Mouse (Mus musculus) hindbrain, embryonic 13.5 days (tissue): ENCODE data around the gene Fam19a1. TPM values are rescaled to one million over a fixed set of nuclear protein-coding genes. Genes with fewer than 3 reads are reported as not detected.

Experiments used
- ATAC-seq: fragments of 200-750 bp; cut with Nextera tagmentation; 2 replicates; pipeline ENCODE4 v1.8.0; 2017; ENCODE audit warnings: moderate TSS enrichment; ENCODE audit not compliant: low FRiP score
- H3K27ac ChIP-seq: fragments of 300-500 bp; sonication (generic); 2 replicates; pipeline ENCODE4 v1.5.1; 2015; ENCODE audit warnings: inconsistent platforms, mild to moderate bottlenecking, moderate library complexity
- H3K27me3 ChIP-seq: fragments of 300-500 bp; sonication (generic); 2 replicates; pipeline ENCODE4 v1.6.1; 2015; ENCODE audit warnings: mild to moderate bottlenecking, inconsistent platforms
- H3K36me3 ChIP-seq: fragments of 300-500 bp; sonication (generic); 2 replicates; pipeline ENCODE4 v1.6.1; 2015; ENCODE audit warnings: mild to moderate bottlenecking, inconsistent platforms
- H3K4me1 ChIP-seq: fragments of 300-500 bp; sonication (generic); replicated peaks from 2 replicates; pipeline ENCODE4 v1.6.1; 2015; ENCODE audit warnings: inconsistent platforms
- H3K4me2 ChIP-seq: fragments of 300-500 bp; sonication (generic); 2 replicates; pipeline ENCODE4 v1.6.1; 2015; ENCODE audit warnings: inconsistent platforms, mild to moderate bottlenecking, moderate library complexity
- H3K4me3 ChIP-seq: fragments of 300-500 bp; sonication (generic); 2 replicates; pipeline ENCODE4 v1.5.1; 2015; ENCODE audit warnings: mild to moderate bottlenecking, inconsistent platforms
- H3K9ac ChIP-seq: fragments of 300-500 bp; sonication (generic); 2 replicates; pipeline ENCODE4 v1.6.1; 2015; ENCODE audit warnings: mild to moderate bottlenecking, inconsistent platforms
- H3K9me3 ChIP-seq: fragments of 300-500 bp; sonication (generic); 2 replicates; pipeline ENCODE4 v1.6.1; 2016; ENCODE audit warnings: inconsistent platforms
- WGBS: fragments of 180-500 bp; shearing (Covaris S2); methylation state at CpG from one replicate; pipeline ENCODE4 v1.1.7; 2015; 5-methylcytosine and 5-hydroxymethylcytosine counted together
- polyA plus RNA-seq: library from polyadenylated mRNA; unstranded; fragments of >200 nt; fragmentation: Nextera tagmentation; extraction: Ambion mirVana; gene quantifications from 2 replicates; pipeline ENCODE4 v1.2.1, GENCODE M21; 2015

The Fam19a1 gene
- polyA plus RNA-seq, 1 experiment from 2014 or later: 19.8 TPM

- no peak for ATAC-seq
- Histone ChIP-seq H3K27ac (no peak overlapping the region), H3K4me1 (no peaks in the 10 kb centered on the region), H3K9ac (no peak overlapping the region), H3K36me3 (no peaks in the 10 kb centered on the region), H3K27me3 (no peaks in the 10 kb centered on the region), H3K4me2 (no peak overlapping the region), H3K4me3 (no peak overlapping the region), H3K9me3 (no peaks in the 10 kb centered on the region)
- WGBS: 95% methylated on average over 5 of the region's 5 CpGs
Measured at GRCm38 (mm10) chr6:96270436-96270835, 157.5 kb downstream of the Fam19a1 start.

GRCm38 (mm10) chr6:96283731-96284130 lies 170.8 kb downstream of the Fam19a1 start:
- WGBS: 93% methylated on average over 4 of the region's 4 CpGs
- no peaks in the 10 kb centered on the region for H3K4me1 ChIP-seq
- no peaks in the 10 kb centered on the region for H3K36me3 ChIP-seq
- no peaks in the 10 kb centered on the region for H3K27me3 ChIP-seq
- H3K9me3 ChIP-seq: no peaks in the 10 kb centered on the region; the same call in 1 of the 2 replicates
- no peak overlapping the region for H3K9ac ChIP-seq
- no peak overlapping the region for H3K27ac ChIP-seq
- ATAC-seq: no peak
- H3K4me3 ChIP-seq: no peak overlapping the region
- no peak overlapping the region for H3K4me2 ChIP-seq

- Histone ChIP-seq H3K4me2 (no peak overlapping the region), H3K36me3 (no peaks in the 10 kb centered on the region), H3K27ac (no peak overlapping the region), H3K9me3 (no peaks in the 10 kb centered on the region; the same call in 1 of the 2 replicates), H3K4me1 (no peaks in the 10 kb centered on the region), H3K9ac (no peak overlapping the region), H3K4me3 (no peak overlapping the region), H3K27me3 (no peaks in the 10 kb centered on the region)
- no peak for ATAC-seq
- WGBS: 29% methylated on average over 4 of the region's 4 CpGs
Measured at GRCm38 (mm10) chr6:96284590-96284989, 171.6 kb downstream of the Fam19a1 start.

- no peak overlapping the region for H3K4me3 ChIP-seq
- H3K4me1 ChIP-seq: no peaks in the 10 kb centered on the region
- H3K36me3 ChIP-seq: no peaks in the 10 kb centered on the region
- H3K9me3 ChIP-seq: no peaks in the 10 kb centered on the region; the same call in 1 of the 2 replicates
- ATAC-seq: no peak
- H3K9ac ChIP-seq: no peak overlapping the region
- H3K27ac ChIP-seq: no peak overlapping the region
- H3K27me3 ChIP-seq: no peaks in the 10 kb centered on the region
- 38% methylated on average over 4 of the region's 4 CpGs for WGBS
- no peak overlapping the region for H3K4me2 ChIP-seq
Measured at GRCm38 (mm10) chr6:96286276-96286675, 173.3 kb downstream of the Fam19a1 start.

GRCm38 (mm10) chr6:96287377-96287776 lies 174.4 kb downstream of the Fam19a1 start:
- WGBS: 83% methylated on average over 2 of the region's 2 CpGs
- H3K4me2 ChIP-seq: no peak overlapping the region
- no peak overlapping the region for H3K27ac ChIP-seq
- no peak overlapping the region for H3K4me3 ChIP-seq
- H3K27me3 ChIP-seq: no peaks in the 10 kb centered on the region
- no peaks in the 10 kb centered on the region for H3K9me3 ChIP-seq
- no peak for ATAC-seq
- no peaks in the 10 kb centered on the region for H3K4me1 ChIP-seq
- H3K9ac ChIP-seq: no peak overlapping the region
- no peaks in the 10 kb centered on the region for H3K36me3 ChIP-seq

GRCm38 (mm10) chr6:96289672-96290071 lies 176.7 kb downstream of the Fam19a1 start:
- no peak overlapping the region for H3K9ac ChIP-seq
- H3K4me3 ChIP-seq: no peak overlapping the region
- no peaks in the 10 kb centered on the region for H3K27me3 ChIP-seq
- H3K4me1 ChIP-seq: no peaks in the 10 kb centered on the region
- no peaks in the 10 kb centered on the region for H3K9me3 ChIP-seq
- no peaks in the 10 kb centered on the region for H3K36me3 ChIP-seq
- no peak overlapping the region for H3K4me2 ChIP-seq
- ATAC-seq: no peak
- WGBS: 13% methylated on average over 4 of the region's 4 CpGs
- H3K27ac ChIP-seq: no peak overlapping the region

GRCm38 (mm10) chr6:96347491-96347890 lies 234.5 kb downstream of the Fam19a1 start:
- WGBS: 93% methylated on average over 2 of the region's 2 CpGs
- Histone ChIP-seq H3K9me3 (no peaks in the 10 kb centered on the region), H3K36me3 (no peaks in the 10 kb centered on the region), H3K4me1 (no peaks in the 10 kb centered on the region), H3K4me3 (no peak overlapping the region), H3K9ac (no peak overlapping the region), H3K27ac (no peak overlapping the region), H3K4me2 (no peak overlapping the region), H3K27me3 (no peaks in the 10 kb centered on the region)
- no peak for ATAC-seq

- no peaks in the 10 kb centered on the region for H3K9me3 ChIP-seq
- H3K4me1 ChIP-seq: no peaks in the 10 kb centered on the region
- H3K4me2 ChIP-seq: no peak overlapping the region
- no peak overlapping the region for H3K27ac ChIP-seq
- ATAC-seq: no peak
- H3K9ac ChIP-seq: no peak overlapping the region
- no peaks in the 10 kb centered on the region for H3K27me3 ChIP-seq
- H3K4me3 ChIP-seq: no peak overlapping the region
- no peaks in the 10 kb centered on the region for H3K36me3 ChIP-seq
- WGBS: 84% methylated on average over 7 of the region's 7 CpGs
Measured at GRCm38 (mm10) chr6:96349446-96350025, 236.6 kb downstream of the Fam19a1 start.

GRCm38 (mm10) chr6:96369544-96369943 lies 256.6 kb downstream of the Fam19a1 start:
- ATAC-seq: no peak
- 95% methylated on average over 3 of the region's 3 CpGs for WGBS
- H3K9me3 ChIP-seq: no peaks in the 10 kb centered on the region
- no peak overlapping the region for H3K4me2 ChIP-seq
- no peak overlapping the region for H3K27ac ChIP-seq
- H3K27me3 ChIP-seq: no peaks in the 10 kb centered on the region
- no peaks in the 10 kb centered on the region for H3K36me3 ChIP-seq
- H3K4me1 ChIP-seq: 0 out of 2 replicates have a peak, but pooled peaks cover 4% of the 10 kb centered on the region
- no peak overlapping the region for H3K4me3 ChIP-seq
- H3K9ac ChIP-seq: no peak overlapping the region

- H3K36me3 ChIP-seq: no peaks in the 10 kb centered on the region
- H3K4me3 ChIP-seq: no peak overlapping the region
- no peaks in the 10 kb centered on the region for H3K9me3 ChIP-seq
- no peak overlapping the region for H3K9ac ChIP-seq
- no peaks in the 10 kb centered on the region for H3K27me3 ChIP-seq
- no peak for ATAC-seq
- 87% methylated on average over 6 of the region's 6 CpGs for WGBS
- no peak overlapping the region for H3K27ac ChIP-seq
- H3K4me1 ChIP-seq: 0 out of 2 replicates have a peak, but pooled peaks cover 4% of the 10 kb centered on the region
- H3K4me2 ChIP-seq: no peak overlapping the region
Measured at GRCm38 (mm10) chr6:96372848-96373247, 259.9 kb downstream of the Fam19a1 start.

- no peaks in the 10 kb centered on the region for H3K9me3 ChIP-seq
- 41% methylated on average over 2 of the region's 2 CpGs for WGBS
- H3K4me3 ChIP-seq: no peak overlapping the region
- ATAC-seq: no peak
- no peak overlapping the region for H3K9ac ChIP-seq
- H3K4me2 ChIP-seq: no peak overlapping the region
- H3K27ac ChIP-seq: no peak overlapping the region
- no peaks in the 10 kb centered on the region for H3K36me3 ChIP-seq
- H3K27me3 ChIP-seq: no peaks in the 10 kb centered on the region
- H3K4me1 ChIP-seq: 0 out of 2 replicates have a peak, but pooled peaks cover 4% of the 10 kb centered on the region
Measured at GRCm38 (mm10) chr6:96373274-96373673, 260.3 kb downstream of the Fam19a1 start.

GRCm38 (mm10) chr6:96376773-96377172 lies 263.8 kb downstream of the Fam19a1 start:
- WGBS: 68% methylated on average over 3 of the region's 3 CpGs
- H3K4me1 ChIP-seq: peaks cover 9% of the 10 kb centered on the region; the same call in 1 of the 2 replicates
- no peaks in the 10 kb centered on the region for H3K9me3 ChIP-seq
- no peak overlapping the region for H3K9ac ChIP-seq
- no peak for ATAC-seq
- H3K27me3 ChIP-seq: no peaks in the 10 kb centered on the region
- H3K4me2 ChIP-seq: no peak overlapping the region
- no peaks in the 10 kb centered on the region for H3K36me3 ChIP-seq
- H3K4me3 ChIP-seq: no peak overlapping the region
- H3K27ac ChIP-seq: no peak overlapping the region

- WGBS: 50% methylated on average over 4 of the region's 4 CpGs
- no peak overlapping the region for H3K27ac ChIP-seq
- no peak for ATAC-seq
- peaks cover 5% of the 10 kb centered on the region; the same call in 1 of the 2 replicates for H3K4me1 ChIP-seq
- no peaks in the 10 kb centered on the region for H3K36me3 ChIP-seq
- no peaks in the 10 kb centered on the region for H3K27me3 ChIP-seq
- H3K4me3 ChIP-seq: no peak overlapping the region
- no peak overlapping the region for H3K9ac ChIP-seq
- no peaks in the 10 kb centered on the region for H3K9me3 ChIP-seq
- no peak overlapping the region for H3K4me2 ChIP-seq
Measured at GRCm38 (mm10) chr6:96379229-96379628, 266.3 kb downstream of the Fam19a1 start.
